Mouse (Mus musculus) liver, adult 2 months (tissue): ENCODE results near the gene Defa26. TPM values are rescaled to one million over a fixed set of nuclear protein-coding genes. Genes with fewer than 3 reads are reported as not detected.
"Not testable (repeated sequence)": the region's sequence is repeated elsewhere in the genome, so short reads cannot be mapped to it uniquely, and the experiment has no call there.

Experiments
- DNase-seq: peaks from one replicate; pipeline ENCODE4 v3.0.0-alpha.2; 2011; ENCODE audit warnings: low read depth, low spot score; ENCODE audit errors: extremely low read depth
- H3K27ac ChIP-seq: fragments of 200-500 bp; replicated peaks from 2 replicates; pipeline ENCODE4 v1.5.1; 2012; ENCODE audit warnings: low read depth, mild to moderate bottlenecking, control low read depth, inconsistent platforms, low read length; ENCODE audit not compliant: insufficient read depth
- H3K27me3 ChIP-seq: fragments of 200-500 bp; 2 replicates; pipeline ENCODE4 v1.6.1; 2012; ENCODE audit warnings: mild to moderate bottlenecking, moderate library complexity, low read length, inconsistent platforms; ENCODE audit not compliant: control insufficient read depth, insufficient read depth
- H3K36me3 ChIP-seq: fragments of 200-500 bp; 2 replicates; pipeline ENCODE4 v1.6.1; 2012; ENCODE audit warnings: low read length, inconsistent platforms; ENCODE audit not compliant: control insufficient read depth, insufficient read depth
- H3K4me1 ChIP-seq: fragments of 200-500 bp; 2 replicates; pipeline ENCODE4 v1.6.1; 2011; ENCODE audit warnings: low read length; ENCODE audit not compliant: control insufficient read depth, insufficient read depth
- H3K4me3 ChIP-seq: fragments of 200-500 bp; 2 replicates; pipeline ENCODE4 v1.5.1; 2011; ENCODE audit warnings: low read depth, mild to moderate bottlenecking, control low read depth, low read length, moderate library complexity; ENCODE audit not compliant: insufficient read depth
- H3K79me2 ChIP-seq: fragments of 200-500 bp; 2 replicates; pipeline ENCODE4 v1.6.1; 2012; ENCODE audit warnings: inconsistent platforms, mild to moderate bottlenecking, low read length, moderate library complexity; ENCODE audit not compliant: control insufficient read depth, insufficient read depth
- H3K9ac ChIP-seq: fragments of 200-500 bp; 2 replicates; pipeline ENCODE4 v1.6.1; 2012; ENCODE audit warnings: low read depth, mild to moderate bottlenecking, control low read depth, inconsistent platforms, low read length
- WGBS: fragments of 180-500 bp; shearing (Covaris S2); methylation state at CpG from one replicate; pipeline ENCODE4 v1.1.7; 2018; 5-methylcytosine and 5-hydroxymethylcytosine counted together
- polyA plus RNA-seq: library from polyadenylated mRNA; depleted of rRNA; stranded (reverse); fragments of >200 nt; gene quantifications from 2 replicates; pipeline ENCODE4 v1.2.3, GENCODE M21; 2012; rRNA removed
- total RNA-seq: library from RNA; depleted of rRNA; stranded (reverse); fragments of >200 nt; gene quantifications from 2 replicates; pipeline ENCODE4 v1.2.3, GENCODE M21; 2014; rRNA removed

Gene Defa26
- not detected in 2 replicates for total RNA-seq
- polyA plus RNA-seq: not detected in 2 replicates

- not testable (repeated sequence) for H3K4me1 ChIP-seq, H3K9ac ChIP-seq, DNase-seq, H3K27me3 ChIP-seq, H3K4me3 ChIP-seq, H3K79me2 ChIP-seq, H3K36me3 ChIP-seq, H3K27ac ChIP-seq
- 90% methylated on average over 1 of the region's 1 CpGs for WGBS
Measured at GRCm38 (mm10) chr8:21617883-21618282, at the start of gene Defa26. Gene Defa26 (plus strand): TSS chr8:21618183.

GRCm38 (mm10) chr8:21582706-21583105, 35.3 kb upstream of the Defa26 start, which contains the start of gene Defa28:
Gene Defa28 (plus strand): TSS chr8:21583006.
- not testable (repeated sequence) for DNase-seq, H3K27ac ChIP-seq, H3K27me3 ChIP-seq, H3K36me3 ChIP-seq, H3K9ac ChIP-seq, H3K4me1 ChIP-seq, H3K79me2 ChIP-seq, H3K4me3 ChIP-seq
- WGBS: no CpG with 5 or more reads among the region's 1 CpGs

GRCm38 (mm10) chr8:21594408-21594807, 23.6 kb upstream of the Defa26 start, which contains the start of gene Gm7861:
Gene Gm7861 (minus strand): TSS chr8:21594508.
- not testable (repeated sequence) for H3K4me3 ChIP-seq, H3K4me1 ChIP-seq, H3K9ac ChIP-seq, H3K36me3 ChIP-seq, H3K27me3 ChIP-seq, H3K79me2 ChIP-seq, H3K27ac ChIP-seq, DNase-seq
- no CpG with 5 or more reads among the region's 1 CpGs for WGBS

- not testable (repeated sequence) for H3K4me3 ChIP-seq, H3K9ac ChIP-seq, H3K4me1 ChIP-seq, H3K27me3 ChIP-seq, H3K79me2 ChIP-seq, H3K27ac ChIP-seq, H3K36me3 ChIP-seq, DNase-seq
- no CpG with 5 or more reads among the region's 2 CpGs for WGBS
Measured at GRCm38 (mm10) chr8:21655480-21655879, 37.5 kb downstream of the Defa26 start, which contains the start of gene Defa17. Gene Defa17 (plus strand): TSS chr8:21655780.

GRCm38 (mm10) chr8:21665497-21665896, 47.5 kb downstream of the Defa26 start, which contains the start of gene Defa34:
Gene Defa34 (plus strand): TSS chr8:21665797.
- H3K27ac ChIP-seq, H3K79me2 ChIP-seq, DNase-seq, H3K4me1 ChIP-seq, H3K36me3 ChIP-seq, H3K27me3 ChIP-seq, H3K4me3 ChIP-seq, H3K9ac ChIP-seq: not testable (repeated sequence)
- WGBS: 71% methylated on average over 1 of the region's 1 CpGs

Other genes with a start within 250 kb of the Defa26 start
- not detected in 2 replicates for gene Defa2, start 239.7 kb upstream of the Defa26 start, total RNA-seq
- gene Defa2, start 239.7 kb upstream of the Defa26 start, polyA plus RNA-seq: not detected in 2 replicates
- not detected in 2 replicates for gene Defa33, start 226.4 kb upstream of the Defa26 start, total RNA-seq
- gene Defa33, start 226.4 kb upstream of the Defa26 start, polyA plus RNA-seq: not detected in 2 replicates
- not detected in 2 replicates for gene Defa36, start 190.8 kb upstream of the Defa26 start, total RNA-seq
- not detected in 2 replicates for gene Defa36, start 190.8 kb upstream of the Defa26 start, polyA plus RNA-seq
- not detected in 2 replicates for gene Gm7849, start 161.6 kb upstream of the Defa26 start, total RNA-seq
- not detected in 2 replicates for gene Gm7849, start 161.6 kb upstream of the Defa26 start, polyA plus RNA-seq
- gene Defa20, start 108.9 kb upstream of the Defa26 start, total RNA-seq: not detected in 2 replicates
- not detected in 2 replicates for gene Defa20, start 108.9 kb upstream of the Defa26 start, polyA plus RNA-seq
- not detected in 2 replicates for gene Defa32, start 89.2 kb upstream of the Defa26 start, total RNA-seq
- gene Defa32, start 89.2 kb upstream of the Defa26 start, polyA plus RNA-seq: not detected in 2 replicates
- not detected in 2 replicates for gene Defa37, start 52.8 kb upstream of the Defa26 start, total RNA-seq
- not detected in 2 replicates for gene Defa37, start 52.8 kb upstream of the Defa26 start, polyA plus RNA-seq
- gene Defa28, start 35.2 kb upstream of the Defa26 start, total RNA-seq: not detected in 2 replicates
- not detected in 2 replicates for gene Defa28, start 35.2 kb upstream of the Defa26 start, polyA plus RNA-seq
- gene Gm7861, start 23.7 kb upstream of the Defa26 start, total RNA-seq: not detected in 2 replicates
- gene Gm7861, start 23.7 kb upstream of the Defa26 start, polyA plus RNA-seq: not detected in 2 replicates
- not detected in 2 replicates for gene Defa17, start 37.6 kb downstream of the Defa26 start, total RNA-seq
- gene Defa17, start 37.6 kb downstream of the Defa26 start, polyA plus RNA-seq: not detected in 2 replicates
- not detected in 2 replicates for gene Defa34, start 47.6 kb downstream of the Defa26 start, total RNA-seq
- not detected in 2 replicates for gene Defa34, start 47.6 kb downstream of the Defa26 start, polyA plus RNA-seq
- not detected in 2 replicates for gene AY761184, start 85.5 kb downstream of the Defa26 start, total RNA-seq
- gene AY761184, start 85.5 kb downstream of the Defa26 start, polyA plus RNA-seq: not detected in 2 replicates
- not detected in 2 replicates for gene Defa24, start 116.3 kb downstream of the Defa26 start, total RNA-seq
- gene Defa24, start 116.3 kb downstream of the Defa26 start, polyA plus RNA-seq: not detected in 2 replicates
- not detected in 2 replicates for gene Defb50, start 205.4 kb downstream of the Defa26 start, total RNA-seq
- not detected in 2 replicates for gene Defb50, start 205.4 kb downstream of the Defa26 start, polyA plus RNA-seq
- gene Defb2, start 221.7 kb downstream of the Defa26 start, total RNA-seq: not detected in 2 replicates
- gene Defb2, start 221.7 kb downstream of the Defa26 start, polyA plus RNA-seq: not detected in 2 replicates
- gene Defb10, start 240.7 kb downstream of the Defa26 start, total RNA-seq: not detected in 2 replicates
- gene Defb10, start 240.7 kb downstream of the Defa26 start, polyA plus RNA-seq: not detected in 2 replicates